Mouse (Mus musculus) ZHBTc4 (cell line): ENCODE measurements at regions not wholly inside any gene's neighbourhood (a gene's known extent, or its start where the extent isn't known, plus 50 kb on each side); places are given as distances from the start of the nearest gene placed in this dataset.

Experiments
- DNase-seq: peaks from one replicate; pipeline ENCODE4 v3.0.0-alpha.2; 2011; ENCODE audit warnings: low read depth, low spot score

GRCm38 (mm10) chr10:92625781-92626180, 96.4 kb downstream of the Nedd1 start:
- DNase-seq: no peak

DNA sequence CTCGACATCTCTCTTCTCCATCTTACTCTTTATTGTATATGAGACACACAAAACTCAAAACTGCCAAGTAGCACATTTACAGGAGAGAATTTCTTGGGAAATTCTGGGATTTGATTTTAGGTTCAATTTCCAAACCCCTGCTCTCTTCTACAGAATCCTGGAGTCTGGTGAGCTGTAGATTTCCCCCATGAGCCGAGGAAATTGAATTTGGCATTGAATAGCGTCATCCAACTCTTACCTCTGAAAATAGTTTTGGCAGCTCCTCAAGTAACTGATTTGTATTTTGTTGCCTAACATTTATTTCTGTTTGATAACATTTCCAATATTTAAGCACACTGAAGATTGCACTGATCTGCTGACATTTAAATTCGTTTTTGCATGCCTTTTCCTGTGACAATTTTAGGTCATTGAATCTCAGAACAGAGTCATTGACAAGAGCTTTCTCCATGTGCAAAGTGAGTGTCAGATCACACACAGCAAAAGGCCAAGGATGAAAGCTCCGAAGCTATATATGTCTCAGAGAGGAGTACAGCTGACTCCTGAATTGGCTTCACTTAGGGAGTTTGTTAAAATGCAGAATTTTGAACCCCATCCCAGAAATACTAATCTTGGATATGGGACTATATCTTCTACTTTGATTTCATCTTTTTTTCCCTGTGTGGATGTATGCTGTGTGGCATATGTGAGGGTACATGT, 106.4 kb downstream of the Nedd1 start:
- DNase-seq: no peak

GRCm38 (mm10) chr10:92614341-92614740, 107.9 kb downstream of the Nedd1 start:
- DNase-seq: no peak

DNA sequence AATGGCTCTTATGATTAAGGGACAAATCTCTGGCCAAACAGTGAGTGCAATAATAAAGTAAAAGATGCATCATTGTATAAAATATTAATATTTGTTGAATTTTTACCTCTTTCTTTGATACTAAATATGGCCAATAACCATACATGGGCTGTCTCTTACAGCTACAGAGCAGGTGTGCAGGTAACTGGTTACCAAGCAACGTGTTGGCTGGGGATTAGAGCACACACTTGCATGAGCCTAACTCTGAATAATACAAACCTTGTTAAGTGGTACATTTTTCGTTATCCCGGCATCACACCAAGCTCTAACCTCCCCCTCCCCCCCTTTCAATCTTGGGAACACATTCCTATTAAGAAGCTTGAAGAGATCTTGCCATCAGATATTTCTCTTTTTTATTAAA, 111.2 kb downstream of the Nedd1 start:
- DNase-seq: no peak

DNA sequence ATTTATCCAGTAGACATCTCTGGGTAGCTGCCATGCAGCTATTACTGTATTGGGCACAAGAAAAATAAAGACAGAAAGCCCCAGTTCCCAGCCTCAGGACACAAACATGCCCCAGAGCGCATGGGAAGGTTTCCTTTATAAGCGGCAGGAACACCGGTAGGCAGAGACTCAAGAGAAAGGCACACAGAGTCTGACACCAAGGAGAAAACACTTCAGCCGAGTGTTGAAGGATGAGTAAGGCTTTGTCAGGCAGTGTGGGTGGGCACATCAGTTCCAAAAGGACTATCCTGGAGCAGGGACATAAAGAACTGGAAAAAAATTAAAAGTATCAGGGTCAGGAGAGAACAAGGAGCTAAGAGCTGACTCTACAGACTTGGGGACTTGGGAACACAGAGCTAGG, 115.5 kb downstream of the Nedd1 start:
- no peak for DNase-seq

DNA sequence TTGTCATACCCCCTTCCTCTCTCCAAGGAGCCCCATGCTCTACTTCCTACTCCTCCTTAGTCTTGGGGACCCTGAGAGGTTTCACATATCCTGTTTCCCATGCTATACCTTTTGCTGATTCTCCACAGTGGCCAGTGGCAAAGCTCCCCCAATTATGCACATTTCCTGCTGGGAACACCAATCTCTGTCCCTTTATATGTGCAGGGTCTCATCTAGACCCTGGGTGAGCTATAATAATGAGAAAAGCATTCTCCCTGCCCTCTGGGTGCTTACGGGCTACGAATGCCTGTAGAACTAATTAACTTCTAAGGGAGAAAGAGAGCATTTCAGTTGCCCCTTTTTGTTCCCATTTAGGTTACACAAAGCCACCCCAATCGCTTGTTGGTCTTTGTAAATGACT, 116.6 kb downstream of the Nedd1 start:
- no peak for DNase-seq

DNA sequence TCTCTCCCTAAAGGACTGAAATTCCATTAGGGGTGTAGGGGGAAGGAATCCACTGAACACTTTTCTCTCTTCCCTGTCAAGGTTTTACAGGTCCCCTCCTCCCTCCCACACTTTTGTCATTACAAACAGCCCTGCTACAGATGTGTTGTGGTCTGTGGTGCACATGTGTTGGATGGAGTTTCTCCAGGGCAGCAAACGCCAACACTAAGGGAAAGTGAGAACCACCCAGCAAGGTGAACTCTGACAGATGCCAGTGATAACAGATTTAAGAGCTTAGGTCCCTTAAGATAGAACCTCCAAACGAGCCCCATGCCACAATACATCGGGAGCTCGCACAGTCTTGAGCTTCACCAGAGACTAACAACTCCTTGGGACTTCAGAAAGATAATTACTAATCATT, 122.1 kb downstream of the Nedd1 start:
- no peak for DNase-seq

GRCm38 (mm10) chr10:92595496-92596355, 126.5 kb downstream of the Nedd1 start:
- DNase-seq: no peak

DNA sequence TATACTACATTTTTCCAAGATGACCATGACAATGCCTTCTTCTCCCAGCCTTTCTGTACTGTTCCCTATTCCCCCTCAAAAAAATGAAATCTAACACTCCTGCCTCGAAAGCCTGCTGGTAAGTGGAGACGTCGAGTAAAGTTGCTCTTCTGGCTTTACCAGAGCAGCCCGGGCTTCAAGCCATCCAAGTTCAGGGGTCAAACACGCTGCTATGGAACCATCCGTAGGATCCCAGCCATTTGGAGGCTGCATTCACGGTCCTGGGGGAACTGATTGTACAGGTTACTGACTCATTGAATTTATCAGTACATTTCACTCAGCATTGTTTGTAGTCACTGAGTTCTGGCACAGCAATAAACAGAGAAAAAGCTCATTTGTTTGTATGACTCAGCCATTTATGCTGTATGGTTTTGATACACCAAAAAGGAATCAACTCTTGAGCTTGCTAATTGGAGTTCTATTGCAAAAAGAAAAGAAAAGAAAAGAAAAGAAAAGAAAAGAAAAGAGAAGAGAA, 128.2 kb downstream of the Nedd1 start:
- DNase-seq: no peak

GRCm38 (mm10) chr10:92578872-92579271, 143.3 kb downstream of the Nedd1 start:
- no peak for DNase-seq

DNA sequence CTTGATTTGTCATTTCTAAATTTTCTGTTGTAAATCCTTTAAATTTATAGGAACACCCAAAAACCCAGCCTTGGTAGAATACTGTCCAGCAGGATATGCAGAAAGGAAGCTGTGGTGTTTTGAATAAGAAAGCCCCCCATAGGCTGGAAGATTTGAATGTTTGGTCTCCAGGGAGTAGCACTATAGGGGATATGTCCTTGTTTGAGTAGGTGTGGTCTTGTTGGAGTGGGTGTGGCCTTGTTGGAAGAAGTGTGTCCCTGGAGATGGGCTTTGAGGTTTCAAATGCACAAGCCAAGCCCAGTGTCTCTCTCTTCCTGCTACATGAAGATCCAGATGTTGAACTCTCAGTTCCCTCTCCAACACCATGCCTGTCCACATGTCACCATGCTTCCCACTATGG, 151.7 kb downstream of the Nedd1 start:
- peak; percentile 34 for DNase-seq

DNA sequence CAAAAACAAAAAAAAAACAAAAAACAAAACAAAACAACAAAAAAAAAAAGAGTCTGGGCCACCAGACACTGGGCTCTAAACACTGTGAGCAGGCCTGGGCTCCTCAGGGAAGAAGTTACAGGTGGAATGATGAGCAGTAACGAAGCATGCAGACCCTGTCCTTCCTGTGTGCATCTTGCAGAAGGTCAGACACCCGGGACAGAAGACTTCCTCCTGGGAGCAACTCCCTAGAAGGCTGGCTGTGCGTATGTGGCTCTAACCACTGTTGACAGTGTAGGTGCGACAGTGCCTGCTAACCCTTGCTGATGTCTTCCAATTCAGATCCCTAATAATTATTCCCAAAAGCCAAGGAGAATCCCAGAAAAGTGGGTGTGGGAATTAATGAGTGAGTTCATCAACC, 164.8 kb downstream of the Nedd1 start:
- no peak for DNase-seq

DNA sequence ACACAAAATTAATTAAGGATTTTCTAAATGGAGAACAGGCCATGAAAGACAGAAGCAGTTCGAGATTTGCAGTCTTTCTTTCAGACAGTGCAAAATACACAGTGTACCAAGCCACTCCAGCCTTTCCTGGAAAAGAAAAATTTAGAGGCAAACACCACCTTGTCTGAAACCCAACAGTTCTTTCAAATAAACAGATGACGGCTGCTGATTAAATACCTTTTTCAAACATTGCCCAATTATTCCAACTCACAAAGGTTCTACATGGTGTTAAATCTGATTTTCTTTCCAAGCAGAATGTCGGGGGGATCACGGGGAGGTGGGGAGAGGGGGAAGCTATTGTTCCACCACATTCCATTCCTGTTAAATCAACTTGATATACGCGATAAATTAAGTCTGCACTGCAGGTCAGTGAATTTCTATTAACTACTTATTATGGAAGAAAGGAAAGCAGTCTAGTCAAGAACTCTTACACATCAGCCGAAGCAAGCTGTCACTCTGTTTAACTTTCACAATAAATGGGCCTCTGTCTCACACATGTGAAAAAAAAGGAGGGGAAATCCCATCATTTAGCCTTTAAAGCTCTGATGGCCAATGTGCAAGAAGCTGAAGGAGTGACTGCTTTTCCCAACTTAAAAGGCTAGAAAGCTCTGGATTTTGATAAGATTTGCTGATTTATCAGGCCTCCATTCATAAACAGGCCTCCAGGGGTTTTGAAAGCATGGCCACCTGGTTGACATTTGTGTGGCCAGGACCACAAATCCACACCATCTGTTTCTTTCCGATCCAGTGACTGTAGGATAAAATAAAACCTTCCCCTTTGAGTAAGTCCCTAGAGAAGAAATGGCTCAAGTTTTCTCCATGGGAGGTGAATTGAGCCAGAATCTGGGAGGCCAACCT, 165.4 kb downstream of the Nedd1 start:
- no peak for DNase-seq

GRCm38 (mm10) chr10:92555727-92556525, 166.3 kb downstream of the Nedd1 start:
- no peak for DNase-seq

- no peak for DNase-seq
These were observed 168.3 kb downstream of the Nedd1 start for GRCm38 (mm10) chr10:92553966-92554365.

- no peak for DNase-seq
These were observed 173.2 kb downstream of the Nedd1 start for GRCm38 (mm10) chr10:92548875-92549586.

DNA sequence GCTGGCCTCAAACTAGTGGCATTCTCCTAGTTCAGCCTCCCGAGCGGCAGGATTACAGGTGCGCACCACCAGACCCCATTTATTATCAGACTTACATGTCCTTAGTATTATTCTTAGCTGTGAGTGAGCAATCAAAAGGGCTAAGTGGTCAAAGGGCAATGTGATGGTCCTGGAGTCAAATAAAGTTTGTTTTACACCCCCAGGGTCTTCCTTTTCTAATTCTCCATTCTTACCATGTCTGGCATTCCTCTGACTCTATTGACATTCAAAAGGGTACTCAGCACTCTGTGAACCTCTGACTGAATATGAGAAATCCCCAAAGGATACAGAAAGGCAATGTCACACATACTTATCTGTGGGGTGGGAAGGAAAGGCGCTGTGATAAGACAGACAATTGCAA, 183.8 kb downstream of the Nedd1 start:
- peak; percentile 57 for DNase-seq

DNA sequence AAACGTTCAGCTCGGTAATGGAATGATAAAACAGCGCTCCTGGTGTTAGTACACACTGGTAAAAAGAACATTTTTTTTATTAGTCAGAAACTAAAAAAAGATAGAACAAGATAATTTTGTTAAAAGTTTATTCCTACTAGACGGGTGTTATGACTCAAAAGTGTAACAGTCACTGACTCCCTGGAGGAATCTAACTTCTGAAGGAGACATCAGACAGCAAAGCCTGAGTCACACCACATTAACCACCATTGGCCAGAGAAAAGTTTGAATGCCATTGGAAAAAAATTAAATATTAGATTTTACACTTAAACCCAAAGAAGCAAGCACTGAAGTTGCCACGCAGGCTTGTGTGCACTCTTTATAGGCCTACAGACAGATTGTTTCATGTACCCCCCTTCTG, 205.3 kb downstream of the Nedd1 start:
- DNase-seq: no peak

DNA sequence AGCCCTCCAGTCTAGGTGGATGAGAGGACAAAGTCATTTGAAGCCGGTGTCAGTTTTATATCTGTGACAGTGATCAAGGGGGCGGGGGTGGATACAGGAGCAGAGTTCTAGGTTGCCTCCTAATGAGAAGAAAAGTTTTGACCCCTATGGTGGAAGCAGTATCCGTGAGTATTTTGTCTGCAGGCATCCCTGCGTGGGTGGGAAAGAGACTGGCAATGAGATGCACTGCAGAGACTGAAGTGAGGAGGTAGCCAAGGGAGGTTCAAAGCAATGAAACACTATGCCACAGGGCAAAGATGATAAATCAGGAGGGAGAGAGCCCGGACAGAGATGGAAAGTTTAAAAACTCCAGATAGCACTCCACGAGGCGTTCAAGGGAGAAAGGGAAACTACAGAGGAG, 210.5 kb downstream of the Nedd1 start:
- DNase-seq: no peak

DNA sequence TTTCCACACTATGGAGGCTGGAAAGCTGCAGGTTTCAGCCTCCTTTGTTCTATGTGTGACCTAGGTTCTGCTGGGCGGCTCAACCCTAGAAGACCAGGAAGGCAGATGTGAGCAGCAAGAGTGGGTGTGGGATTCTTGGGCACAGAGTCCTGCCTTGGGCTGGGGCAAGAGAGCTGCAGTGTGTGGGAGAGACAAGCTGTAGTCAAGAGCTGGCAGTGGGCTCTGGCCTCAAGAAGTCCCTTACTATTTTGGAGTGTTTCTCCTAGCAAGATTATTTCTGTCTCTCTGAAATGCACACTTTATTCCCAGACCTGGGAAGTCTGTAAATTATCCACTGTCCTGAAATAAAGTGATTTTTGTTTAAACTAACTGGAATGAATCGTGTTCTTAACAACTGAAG, 211.5 kb downstream of the Nedd1 start:
- no peak for DNase-seq
